Mouse (Mus musculus) forebrain, embryonic 13.5 days (tissue): ENCODE measurements around the gene Gm43720. TPM values are rescaled to one million over a fixed set of nuclear protein-coding genes. Genes with fewer than 3 reads are reported as not detected.
"Not testable (repeated sequence)": the region's sequence is repeated elsewhere in the genome, so short reads cannot be mapped to it uniquely, and the experiment has no call there.

Experiments used
- ATAC-seq: fragments of 200-750 bp; cut with Nextera tagmentation; 2 replicates; pipeline ENCODE4 v1.8.0; 2017
- H3K27ac ChIP-seq: fragments of 300-500 bp; sonication (generic); 2 replicates; pipeline ENCODE4 v1.5.1; 2015; ENCODE audit warnings: inconsistent platforms, mild to moderate bottlenecking, moderate library complexity
- H3K27me3 ChIP-seq: fragments of 300-500 bp; sonication (generic); 2 replicates; pipeline ENCODE4 v1.6.1; 2015; ENCODE audit warnings: mild to moderate bottlenecking, inconsistent platforms
- H3K36me3 ChIP-seq: fragments of 300-500 bp; sonication (generic); 2 replicates; pipeline ENCODE4 v1.6.1; 2015; ENCODE audit warnings: mild to moderate bottlenecking, inconsistent platforms; ENCODE audit not compliant: poor library complexity, severe bottlenecking
- H3K4me1 ChIP-seq: fragments of 300-500 bp; sonication (generic); 2 replicates; pipeline ENCODE4 v1.6.1; 2015; ENCODE audit warnings: inconsistent platforms
- H3K4me2 ChIP-seq: fragments of 300-500 bp; sonication (generic); 2 replicates; pipeline ENCODE4 v1.6.1; 2015; ENCODE audit warnings: inconsistent platforms, mild to moderate bottlenecking, moderate library complexity
- H3K4me3 ChIP-seq: fragments of 300-500 bp; sonication (generic); 2 replicates; pipeline ENCODE4 v1.5.1; 2015; ENCODE audit warnings: mild to moderate bottlenecking, inconsistent platforms
- H3K9ac ChIP-seq: fragments of 300-500 bp; sonication (generic); 2 replicates; pipeline ENCODE4 v1.6.1; 2015; ENCODE audit warnings: mild to moderate bottlenecking, inconsistent platforms
- H3K9me3 ChIP-seq: fragments of 300-500 bp; sonication (generic); replicated peaks from 2 replicates; pipeline ENCODE4 v1.6.1; 2016; ENCODE audit warnings: inconsistent platforms
- WGBS: fragments of 180-500 bp; shearing (Covaris S2); methylation state at CpG from one replicate; pipeline ENCODE4 v1.1.7; 2015; 5-methylcytosine and 5-hydroxymethylcytosine counted together
- polyA plus RNA-seq: library from polyadenylated mRNA; unstranded; fragments of >200 nt; fragmentation: Nextera tagmentation; extraction: Ambion mirVana; gene quantifications from 2 replicates; pipeline ENCODE4 v1.2.1, GENCODE M21; 2015

Gene Gm43720
- polyA plus RNA-seq, 1 experiment from 2014 or later = 0.09 TPM

DNA sequence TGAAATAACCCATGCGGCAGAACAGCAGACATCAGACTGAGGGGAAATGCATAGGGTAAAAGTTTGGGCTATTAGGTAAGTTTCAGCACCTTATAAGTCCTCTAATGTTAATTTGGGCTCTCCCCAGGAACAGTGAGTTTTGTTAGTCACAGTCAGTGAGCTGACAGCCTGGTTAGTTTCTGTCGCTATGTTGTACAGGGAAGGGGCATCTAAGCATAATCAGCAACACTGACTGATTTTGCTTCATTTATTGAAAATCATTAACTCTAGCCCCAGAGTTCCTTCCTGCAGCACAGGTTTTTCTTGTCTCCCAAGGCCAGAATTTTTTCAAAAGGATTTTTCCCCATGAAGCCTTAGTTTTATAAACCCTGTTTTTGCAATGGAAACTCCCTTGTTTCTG is 46.0 kb downstream of the Gm43720 start:
- no peak overlapping the region for H3K4me3 ChIP-seq
- H3K4me2 ChIP-seq = no peak overlapping the region
- H3K27me3 ChIP-seq = no peaks in the 10 kb centered on the region
- H3K4me1 ChIP-seq = no peaks in the 10 kb centered on the region
- ATAC-seq = no peak
- no peak overlapping the region for H3K9ac ChIP-seq
- no peaks in the 10 kb centered on the region for H3K36me3 ChIP-seq
- no peak overlapping the region for H3K27ac ChIP-seq
- 89% methylated on average over 2 of the region's 2 CpGs for WGBS
- no peaks in the 10 kb centered on the region for H3K9me3 ChIP-seq

DNA sequence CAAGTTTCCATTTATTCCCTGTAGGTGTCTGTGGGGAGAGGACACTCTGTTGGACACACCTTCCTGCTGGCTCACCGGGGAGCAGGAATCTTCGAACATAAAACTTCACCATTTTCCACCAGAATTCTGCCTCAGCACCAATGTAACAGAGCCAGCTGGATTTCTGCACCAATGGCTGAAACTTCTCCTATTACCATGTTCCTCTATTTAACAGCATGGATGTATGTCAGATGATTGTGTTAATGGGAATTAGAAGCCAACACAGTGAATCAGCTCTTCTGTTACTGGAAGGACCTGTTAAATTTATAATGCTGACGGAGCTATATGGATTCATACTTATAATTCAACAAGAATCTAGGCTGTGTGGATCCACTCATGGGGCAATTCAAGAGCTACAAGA is 50.2 kb downstream of the Gm43720 start:
- Histone ChIP-seq H3K4me2 (no peak overlapping the region), H3K4me3 (no peak overlapping the region), H3K27ac (no peak overlapping the region), H3K9ac (no peak overlapping the region), H3K9me3 (no peaks in the 10 kb centered on the region), H3K4me1 (no peaks in the 10 kb centered on the region), H3K36me3 (no peaks in the 10 kb centered on the region), H3K27me3 (no peaks in the 10 kb centered on the region)
- WGBS = 90% methylated on average over 3 of the region's 3 CpGs
- ATAC-seq = no peak

DNA sequence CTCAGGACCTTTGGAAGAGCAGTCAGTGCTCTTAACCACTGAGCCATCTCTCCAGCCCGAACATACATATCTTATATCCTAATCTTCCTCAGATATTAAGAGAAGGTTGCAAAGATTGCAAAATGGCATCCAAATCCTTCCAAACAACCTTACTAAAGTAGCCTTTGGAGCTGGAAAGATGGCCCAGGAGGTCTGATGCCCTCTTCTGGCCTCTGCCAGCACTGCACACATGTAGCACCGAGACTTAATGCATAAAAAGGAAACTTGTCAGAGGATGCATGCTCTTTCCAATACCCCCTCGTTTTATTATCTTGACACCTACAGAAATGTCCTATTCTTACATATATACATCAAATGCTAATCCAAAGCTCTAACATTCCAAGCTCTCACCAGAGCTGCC is 51.7 kb downstream of the Gm43720 start:
- no peaks in the 10 kb centered on the region for H3K36me3 ChIP-seq
- no peak overlapping the region for H3K4me2 ChIP-seq
- H3K27me3 ChIP-seq = no peaks in the 10 kb centered on the region
- ATAC-seq = no peak
- no peak overlapping the region for H3K4me3 ChIP-seq
- WGBS = 66% methylated on average over 3 of the region's 3 CpGs
- no peaks in the 10 kb centered on the region for H3K9me3 ChIP-seq
- H3K27ac ChIP-seq = no peak overlapping the region
- H3K9ac ChIP-seq = no peak overlapping the region
- no peaks in the 10 kb centered on the region for H3K4me1 ChIP-seq

DNA sequence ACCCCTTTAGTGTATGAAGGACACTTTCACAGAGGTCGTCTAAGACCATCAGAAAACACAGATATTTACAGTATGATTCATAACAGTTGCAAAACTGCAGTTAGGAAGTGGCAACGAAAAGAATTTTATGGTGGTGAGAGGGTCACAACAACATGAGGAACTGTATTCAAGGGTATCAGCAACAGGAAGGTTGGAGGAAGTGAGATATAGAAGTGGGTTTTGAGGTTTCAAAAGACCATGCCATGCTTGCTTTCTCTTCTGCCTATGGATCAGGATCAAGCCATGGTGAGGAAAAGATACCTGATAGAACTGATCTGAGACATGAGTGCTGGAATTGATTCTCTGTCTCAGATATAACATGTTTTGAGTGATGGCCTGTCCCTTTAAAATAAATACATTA is 52.4 kb downstream of the Gm43720 start:
- no peaks in the 10 kb centered on the region for H3K4me1 ChIP-seq
- no peaks in the 10 kb centered on the region for H3K36me3 ChIP-seq
- H3K4me2 ChIP-seq = no peak overlapping the region
- H3K27me3 ChIP-seq = no peaks in the 10 kb centered on the region
- H3K27ac ChIP-seq = no peak overlapping the region
- 74% methylated on average over 2 of the region's 2 CpGs for WGBS
- H3K9me3 ChIP-seq = no peaks in the 10 kb centered on the region
- H3K4me3 ChIP-seq = no peak overlapping the region
- ATAC-seq = no peak
- no peak overlapping the region for H3K9ac ChIP-seq

DNA sequence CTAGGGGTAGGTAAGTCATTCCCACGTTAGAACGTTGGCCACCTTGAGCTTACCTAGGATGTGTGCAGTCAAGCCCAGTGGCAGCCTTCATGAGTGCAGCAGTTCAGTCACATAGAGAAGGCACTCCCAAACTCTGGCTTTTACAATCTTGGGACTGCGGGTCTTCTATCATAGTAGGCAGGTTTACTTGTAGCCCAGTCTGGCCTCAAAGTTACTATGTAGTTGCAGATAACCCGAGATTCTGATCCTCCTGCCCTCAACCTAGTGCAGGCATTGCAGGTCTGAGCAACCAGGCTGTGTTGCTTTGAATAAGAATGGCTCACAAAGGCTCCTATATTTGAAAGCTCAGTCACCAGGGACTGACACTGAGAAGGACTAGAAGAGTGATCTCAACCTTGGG is 53.3 kb downstream of the Gm43720 start:
- Histone ChIP-seq H3K9me3 (no peaks in the 10 kb centered on the region), H3K4me2 (no peak overlapping the region), H3K27ac (no peak overlapping the region), H3K4me1 (no peaks in the 10 kb centered on the region), H3K9ac (no peak overlapping the region), H3K36me3 (no peaks in the 10 kb centered on the region), H3K4me3 (no peak overlapping the region), H3K27me3 (no peaks in the 10 kb centered on the region)
- ATAC-seq = no peak
- WGBS = 77% methylated on average over 4 of the region's 4 CpGs

DNA sequence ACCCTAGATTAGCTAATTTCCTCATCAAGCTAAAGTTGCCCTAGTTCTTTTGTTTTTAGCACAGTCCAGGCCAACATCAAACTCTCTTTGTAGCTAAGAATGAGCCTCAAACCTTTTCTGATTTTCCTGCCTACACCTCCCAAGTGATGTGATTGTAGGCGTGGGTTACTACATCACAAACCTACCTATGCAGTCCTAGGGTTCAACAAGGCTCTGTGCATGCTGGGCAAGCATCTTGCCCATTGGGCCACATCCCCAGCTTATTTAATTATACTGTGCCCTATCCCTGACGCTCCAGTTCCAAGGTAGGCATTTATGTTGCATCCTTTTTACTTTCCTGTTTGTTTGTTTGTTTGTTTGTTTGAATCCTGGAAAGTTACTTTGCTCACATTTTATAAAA is 54.1 kb downstream of the Gm43720 start, which contains the start of gene Nxpe5:
TSS of gene Nxpe5 (plus strand) at position 199 of the 400 bp plus-strand sequence.
- Histone ChIP-seq H3K9me3 (no peaks in the 10 kb centered on the region), H3K27ac (no peak within 1 kb of the TSS), H3K4me2 (no peak within 1 kb of the TSS), H3K4me3 (no peak within 1 kb of the TSS), H3K4me1 (no peaks in the 10 kb centered on the region), H3K36me3 (no peaks in the 10 kb centered on the region), H3K9ac (no peak within 1 kb of the TSS), H3K27me3 (no peaks in the 10 kb centered on the region)
- ATAC-seq = no peak
- WGBS = 63% methylated on average over 2 of the region's 2 CpGs

DNA sequence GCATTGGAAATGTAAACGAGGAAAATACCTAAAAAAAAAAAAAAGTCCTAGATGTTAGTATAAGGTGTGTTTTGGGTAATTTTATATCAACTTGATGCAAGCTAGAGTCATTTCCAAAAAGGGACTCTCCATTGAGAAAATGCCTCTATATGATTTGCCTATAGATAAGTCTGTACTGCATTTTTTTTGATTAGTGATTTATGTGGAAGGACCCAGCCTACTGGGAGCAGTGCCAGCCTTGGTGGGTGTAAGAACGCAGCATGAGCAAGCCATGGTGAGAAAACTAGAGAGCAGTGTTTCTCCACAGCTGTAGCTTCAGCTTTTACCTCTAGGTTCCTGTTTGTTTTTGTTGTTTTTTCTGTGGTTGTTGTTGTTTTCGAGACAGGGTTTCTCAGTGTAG is 56.5 kb downstream of the Gm43720 start:
- ATAC-seq = no peak
- 63% methylated on average over 3 of the region's 3 CpGs for WGBS
- Histone ChIP-seq H3K4me1 (no peaks in the 10 kb centered on the region), H3K4me3 (no peak overlapping the region), H3K9me3 (no peaks in the 10 kb centered on the region), H3K4me2 (no peak overlapping the region), H3K36me3 (no peaks in the 10 kb centered on the region), H3K27me3 (no peaks in the 10 kb centered on the region), H3K27ac (no peak overlapping the region), H3K9ac (no peak overlapping the region)

DNA sequence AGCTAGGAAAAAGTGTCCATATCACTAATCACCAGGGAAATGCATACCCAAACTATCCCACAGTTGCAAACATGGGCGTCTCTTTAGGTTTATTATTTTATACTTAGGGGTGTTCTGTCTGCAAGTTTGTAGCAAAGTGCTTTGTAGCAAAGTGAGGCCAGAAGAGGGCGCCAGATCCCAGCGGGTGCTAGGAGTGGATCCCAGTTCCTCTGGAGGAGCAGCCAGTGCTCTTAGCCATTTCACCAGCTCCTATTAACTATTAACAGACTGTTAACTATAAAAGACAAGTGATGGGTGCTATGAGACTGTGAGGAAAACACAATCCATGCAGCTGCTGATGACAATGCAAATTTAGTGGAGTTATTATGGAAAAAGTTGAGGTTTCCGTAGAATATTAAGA is 57.6 kb downstream of the Gm43720 start:
- Histone ChIP-seq H3K4me2 (no peak overlapping the region), H3K4me3 (no peak overlapping the region), H3K27ac (no peak overlapping the region), H3K9ac (no peak overlapping the region), H3K4me1 (no peaks in the 10 kb centered on the region), H3K9me3 (no peaks in the 10 kb centered on the region), H3K27me3 (no peaks in the 10 kb centered on the region), H3K36me3 (no peaks in the 10 kb centered on the region)
- no peak for ATAC-seq
- WGBS = 24% methylated on average over 4 of the region's 4 CpGs

DNA sequence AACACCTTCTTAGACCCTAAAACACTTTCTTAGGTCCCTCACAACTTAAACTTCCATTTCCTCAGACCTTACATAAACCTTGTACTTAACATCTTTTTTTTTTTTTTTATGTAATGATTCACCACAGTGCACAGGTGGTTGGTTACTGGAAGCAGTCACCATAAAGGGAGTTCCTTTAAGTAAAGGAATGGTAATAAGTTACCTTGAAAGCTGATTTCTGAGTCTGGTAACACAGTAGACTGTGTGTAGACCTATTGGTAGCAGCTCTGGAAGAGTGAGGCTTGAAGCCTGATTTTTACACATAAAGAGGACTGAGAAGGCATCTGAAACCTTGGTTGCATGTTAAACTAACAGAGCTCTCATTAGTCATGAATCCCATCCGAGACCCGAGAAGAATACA is 59.9 kb downstream of the Gm43720 start:
- Histone ChIP-seq H3K9ac (no peak overlapping the region), H3K4me3 (no peak overlapping the region), H3K4me2 (no peak overlapping the region), H3K9me3 (peaks cover 22% of the 10 kb centered on the region), H3K4me1 (no peaks in the 10 kb centered on the region), H3K27me3 (no peaks in the 10 kb centered on the region), H3K27ac (no peak overlapping the region), H3K36me3 (no peaks in the 10 kb centered on the region)
- ATAC-seq = no peak
- WGBS = 80% methylated on average over 2 of the region's 2 CpGs

DNA sequence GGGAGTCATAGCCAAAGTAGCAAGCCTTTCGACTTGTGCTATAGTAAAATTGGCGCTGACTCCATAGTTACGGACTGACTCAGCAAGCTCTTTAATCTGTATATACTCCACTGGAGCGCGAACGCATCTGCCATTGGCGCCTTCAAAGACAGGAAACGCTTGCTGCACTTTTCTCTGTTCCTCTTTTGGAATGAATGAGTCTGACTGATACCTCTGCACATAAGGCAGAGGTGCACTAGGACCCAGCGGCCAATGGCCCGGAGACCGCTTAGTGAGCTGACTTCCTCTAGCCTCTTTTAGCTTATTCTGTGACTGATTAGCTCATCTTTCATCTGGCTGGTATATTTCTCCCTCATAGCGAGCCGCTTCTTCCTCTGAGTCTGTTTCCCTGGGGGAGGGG is 63.1 kb downstream of the Gm43720 start:
- not testable (repeated sequence) for H3K4me3 ChIP-seq, H3K4me2 ChIP-seq, ATAC-seq, H3K27ac ChIP-seq, H3K27me3 ChIP-seq, H3K4me1 ChIP-seq, H3K9ac ChIP-seq, H3K36me3 ChIP-seq
- peaks cover 25% of the 10 kb centered on the region for H3K9me3 ChIP-seq
- 96% methylated on average over 13 of the region's 13 CpGs for WGBS

Other genes with a start within 250 kb of the Gm43720 start
- gene Smok3c, start 226.8 kb downstream of the Gm43720 start, polyA plus RNA-seq = not detected in 2 replicates
- gene Zkscan1, start 194.9 kb downstream of the Gm43720 start, polyA plus RNA-seq = 24.7 and 27.5 TPM in 2 replicates
- 111 and 123 TPM in 2 replicates for gene Zscan21, start 163.1 kb downstream of the Gm43720 start, polyA plus RNA-seq
- 46.1 and 49.5 TPM in 2 replicates for gene Zfp113, start 124.2 kb downstream of the Gm43720 start, polyA plus RNA-seq
- 308 and 315 TPM in 2 replicates for gene Cops6, start 118.9 kb downstream of the Gm43720 start, polyA plus RNA-seq
- gene Ap4m1, start 108.0 kb downstream of the Gm43720 start, polyA plus RNA-seq = 29.2 and 29.7 TPM in 2 replicates
- gene Mcm7, start 107.5 kb downstream of the Gm43720 start, polyA plus RNA-seq = 258 and 276 TPM in 2 replicates
- gene Taf6, start 92.5 kb downstream of the Gm43720 start, polyA plus RNA-seq = 115 and 121 TPM in 2 replicates
- 48.1 and 48.2 TPM in 2 replicates for gene Cnpy4, start 92.5 kb downstream of the Gm43720 start, polyA plus RNA-seq
- gene Mblac1, start 85.6 kb downstream of the Gm43720 start, polyA plus RNA-seq = 10.8 and 12.2 TPM in 2 replicates
- gene Nxpe5, start 54.1 kb downstream of the Gm43720 start, polyA plus RNA-seq = not detected in 2 replicates
- 67.4 TPM in 2 replicates for gene Lamtor4, start 24.5 kb downstream of the Gm43720 start, polyA plus RNA-seq
- 9.1 and 10.0 TPM in 2 replicates for gene BC037034, start 15.9 kb downstream of the Gm43720 start, polyA plus RNA-seq
- gene Gal3st4, start 7.1 kb downstream of the Gm43720 start, polyA plus RNA-seq = 1.6 and 2.8 TPM in 2 replicates
- gene Gpc2, start within 50 bp of the Gm43720 start, polyA plus RNA-seq = 137 and 160 TPM in 2 replicates
- 2.4 and 2.9 TPM in 2 replicates for gene Stag3, start 282 bp upstream of the Gm43720 start, polyA plus RNA-seq
- not detected in 2 replicates for gene Pvrig, start 62.0 kb upstream of the Gm43720 start, polyA plus RNA-seq
- gene Zfp157, start 161.5 kb upstream of the Gm43720 start, polyA plus RNA-seq = 69.2 and 74.6 TPM in 2 replicates